Mouse (Mus musculus) adrenal gland, postnatal 0 days (tissue): ENCODE results near the gene Nelfb. TPM values are rescaled to one million over a fixed set of nuclear protein-coding genes. Genes with fewer than 3 reads are reported as not detected.

Experiments
- polyA plus RNA-seq: library from polyadenylated mRNA; unstranded; fragments of >200 nt; fragmentation: Nextera tagmentation; extraction: Ambion mirVana; gene quantifications from 2 replicates; pipeline ENCODE4 v1.2.1, GENCODE M21; 2015

Nelfb gene
- 47.4 and 61.9 TPM in 2 replicates for polyA plus RNA-seq

GRCm38 (mm10) chr2:25211121-25211670 lies at the start of gene Nelfb:
Gene Nelfb (minus strand): TSS chr2:25211489.

GRCm38 (mm10) chr2:25255284-25255779 lies 44.0 kb upstream of the Nelfb start, which contains the start of gene Tmem203:
Gene Tmem203 (plus strand): TSS chr2:25255439.

GRCm38 (mm10) chr2:25246183-25247072 lies 35.1 kb upstream of the Nelfb start, which contains the start of gene AL732309.1:
Gene AL732309.1 (minus strand): TSS chr2:25246863.

GRCm38 (mm10) chr2:25242101-25242506 lies 30.8 kb upstream of the Nelfb start, which contains the start of the genes Rnf208 and Cysrt1:
Gene Rnf208 (plus strand): TSS chr2:25242255.
Gene Cysrt1 (minus strand): TSS chr2:25242452.

GRCm38 (mm10) chr2:25236614-25237013 lies 25.3 kb upstream of the Nelfb start, which contains the start of gene Rnf224:
Gene Rnf224 (minus strand): TSS chr2:25236787.

GRCm38 (mm10) chr2:25234050-25234449 lies 22.8 kb upstream of the Nelfb start, which contains the start of gene Slc34a3:
Gene Slc34a3 (minus strand): TSS chr2:25234364.

GRCm38 (mm10) chr2:25224492-25224765 lies 13.1 kb upstream of the Nelfb start, which contains the start of gene Tubb4b:
Gene Tubb4b (minus strand): TSS chr2:25224702.

GRCm38 (mm10) chr2:25218445-25218844 lies 7.2 kb upstream of the Nelfb start, which contains the start of gene Fam166a:
Gene Fam166a (plus strand): TSS chr2:25218745.

GRCm38 (mm10) chr2:25214444-25214843 lies 3.2 kb upstream of the Nelfb start, which contains the start of gene Stpg3:
Gene Stpg3 (minus strand): TSS chr2:25214637.

GRCm38 (mm10) chr2:25196172-25196954 lies 14.9 kb downstream of the Nelfb start, which contains the start of gene Tor4a:
Gene Tor4a (minus strand): TSS chr2:25196886.

GRCm38 (mm10) chr2:25180478-25180903 lies 30.8 kb downstream of the Nelfb start, which contains the start of gene Nrarp:
Gene Nrarp (plus strand): TSS chr2:25180758.

Other genes with a start within 250 kb of the Nelfb start
- 15.2 and 25.2 TPM in 2 replicates for gene Dph7, start 249.1 kb downstream of the Nelfb start, polyA plus RNA-seq
- 270 and 363 TPM in 2 replicates for gene Mrpl41, start 236.4 kb downstream of the Nelfb start, polyA plus RNA-seq
- gene Pnpla7, start 235.5 kb downstream of the Nelfb start, polyA plus RNA-seq = 10.8 and 21.4 TPM in 2 replicates
- 54.6 and 57.0 TPM in 2 replicates for gene Nsmf, start 157.1 kb downstream of the Nelfb start, polyA plus RNA-seq
- 0.36 and 0.76 TPM in 2 replicates for gene Entpd8, start 131.2 kb downstream of the Nelfb start, polyA plus RNA-seq
- gene Noxa1, start 116.3 kb downstream of the Nelfb start, polyA plus RNA-seq = 0.17 TPM in 2 replicates
- gene Nrarp, start 30.7 kb downstream of the Nelfb start, polyA plus RNA-seq = 5.6 and 6.7 TPM in 2 replicates
- gene Tor4a, start 14.6 kb downstream of the Nelfb start, polyA plus RNA-seq = 14.6 and 20.3 TPM in 2 replicates
- not detected in 2 replicates for gene Stpg3, start 3.1 kb upstream of the Nelfb start, polyA plus RNA-seq
- 0.12 and 0.58 TPM in 2 replicates for gene Fam166a, start 7.3 kb upstream of the Nelfb start, polyA plus RNA-seq
- 217 and 219 TPM in 2 replicates for gene Tubb4b, start 13.2 kb upstream of the Nelfb start, polyA plus RNA-seq
- gene Slc34a3, start 22.9 kb upstream of the Nelfb start, polyA plus RNA-seq = 0.47 TPM in 1 of 2 replicates, not detected in the other
- not detected in 2 replicates for gene Rnf224, start 25.3 kb upstream of the Nelfb start, polyA plus RNA-seq
- 12.9 and 25.4 TPM in 2 replicates for gene Rnf208, start 30.8 kb upstream of the Nelfb start, polyA plus RNA-seq
- gene Cysrt1, start 31.0 kb upstream of the Nelfb start, polyA plus RNA-seq = 1.8 TPM in 1 of 2 replicates, not detected in the other
- gene AL732309.1, start 35.4 kb upstream of the Nelfb start, polyA plus RNA-seq = 2.5 and 2.8 TPM in 2 replicates
- gene Tmem203, start 44.0 kb upstream of the Nelfb start, polyA plus RNA-seq = 61.5 and 81.2 TPM in 2 replicates
- 5.6 and 7.3 TPM in 2 replicates for gene Tprn, start 51.1 kb upstream of the Nelfb start, polyA plus RNA-seq
- gene Ssna1, start 60.9 kb upstream of the Nelfb start, polyA plus RNA-seq = 157 and 205 TPM in 2 replicates
- gene Anapc2, start 61.0 kb upstream of the Nelfb start, polyA plus RNA-seq = 61.4 and 81.5 TPM in 2 replicates
- gene Tmem210, start 76.7 kb upstream of the Nelfb start, polyA plus RNA-seq = not detected in 2 replicates
- 0.11 TPM in 1 of 2 replicates, not detected in the other for gene Lrrc26, start 78.4 kb upstream of the Nelfb start, polyA plus RNA-seq
- gene Grin1, start 107.7 kb upstream of the Nelfb start, polyA plus RNA-seq = 4.9 and 7.5 TPM in 2 replicates
- 47.2 and 52.7 TPM in 2 replicates for gene Man1b1, start 120.8 kb upstream of the Nelfb start, polyA plus RNA-seq
- 30.8 and 45.6 TPM in 2 replicates for gene Dpp7, start 144.9 kb upstream of the Nelfb start, polyA plus RNA-seq
- gene Uap1l1, start 154.2 kb upstream of the Nelfb start, polyA plus RNA-seq = 40.5 and 44.9 TPM in 2 replicates
- 8.1 and 10.7 TPM in 2 replicates for gene Sapcd2, start 160.8 kb upstream of the Nelfb start, polyA plus RNA-seq
- gene Entpd2, start 184.4 kb upstream of the Nelfb start, polyA plus RNA-seq = 13.6 and 20.3 TPM in 2 replicates
- 93.9 and 115 TPM in 2 replicates for gene Npdc1, start 187.9 kb upstream of the Nelfb start, polyA plus RNA-seq
- 0.14 and 0.22 TPM in 2 replicates for gene Fut7, start 211.8 kb upstream of the Nelfb start, polyA plus RNA-seq
- gene Abca2, start 217.2 kb upstream of the Nelfb start, polyA plus RNA-seq = 4.9 and 6.6 TPM in 2 replicates
- gene Clic3, start 245.3 kb upstream of the Nelfb start, polyA plus RNA-seq = 6.1 and 6.2 TPM in 2 replicates
- gene Paxx, start 249.6 kb upstream of the Nelfb start, polyA plus RNA-seq = 53.8 and 58.8 TPM in 2 replicates